Mouse (Mus musculus) CD8-positive naive resting alpha-beta T cell, adult 2 months (primary cell): ENCODE data around the gene Efna5.

ENCODE experiments used
- DNase-seq, 2 experiments: peaks; one replicate each; pipeline ENCODE4 v3.0.0; 2022; ENCODE audit warnings: low read depth in 2 of 2, low spot score in 2 of 2

The Efna5 gene

DNA sequence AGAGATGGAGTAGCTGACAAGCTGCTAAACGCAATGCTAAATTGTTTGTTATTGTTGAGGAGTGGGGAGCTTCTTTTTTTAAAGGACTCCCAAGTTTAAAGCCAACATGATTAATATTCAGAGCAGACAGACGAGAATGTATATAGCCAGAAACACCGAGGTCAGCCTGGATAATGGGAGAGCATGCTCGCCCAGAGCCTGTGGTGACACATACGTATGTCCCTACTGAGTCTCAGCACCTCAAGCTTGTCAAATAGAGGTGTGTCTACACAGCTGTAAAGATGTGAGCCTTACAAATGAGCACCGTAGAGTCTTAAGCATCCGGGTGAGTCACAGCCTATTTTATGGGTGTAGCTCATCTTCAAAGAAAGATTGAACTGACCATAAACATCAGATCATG, 318.7 kb downstream of the Efna5 start:
- no peak for DNase-seq

DNA sequence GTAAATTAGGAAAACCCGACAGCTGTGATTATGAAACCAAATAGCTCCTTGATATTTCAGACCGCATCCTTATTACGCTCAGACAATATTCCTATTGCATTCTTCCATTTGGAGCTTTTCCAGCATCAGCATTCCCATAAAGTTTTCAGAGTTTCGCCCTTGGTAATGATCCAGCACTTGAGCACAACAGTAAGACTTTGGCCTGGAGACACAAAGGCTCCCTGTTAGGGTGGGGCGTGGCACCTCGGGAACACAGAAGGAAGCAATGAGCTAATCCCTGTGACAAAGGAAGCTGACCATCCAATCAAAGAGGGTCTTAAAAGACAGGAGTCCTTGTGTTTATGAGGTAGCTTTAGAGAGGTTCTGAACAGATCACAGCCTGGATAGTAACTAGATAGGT, 323.9 kb downstream of the Efna5 start:
- no peak for DNase-seq
